Mouse (Mus musculus) limb, embryonic 10.5 days (tissue): ENCODE measurements at regions not wholly inside any gene's neighbourhood (a gene's known extent, or its start where the extent isn't known, plus 50 kb on each side); places are given as distances from the start of the nearest gene placed in this dataset.

ENCODE experiments used
- DNase-seq: peaks from one replicate; pipeline ENCODE4 v3.0.0-alpha.2; 2017; ENCODE audit warnings: low spot score
- H3K27ac ChIP-seq: fragments of 300-500 bp; sonication (generic); 2 replicates; pipeline ENCODE4 v1.5.1; 2016; ENCODE audit warnings: mild to moderate bottlenecking
- H3K27me3 ChIP-seq: fragments of 300-500 bp; sonication (generic); 2 replicates; pipeline ENCODE4 v1.6.1; 2016; ENCODE audit warnings: low read depth, mild to moderate bottlenecking; ENCODE audit not compliant: poor library complexity, severe bottlenecking
- H3K36me3 ChIP-seq: fragments of 300-500 bp; sonication (generic); 2 replicates; pipeline ENCODE4 v1.6.1; 2016; ENCODE audit warnings: mild to moderate bottlenecking, moderate library complexity
- H3K4me1 ChIP-seq: fragments of 300-500 bp; sonication (generic); 2 replicates; pipeline ENCODE4 v1.6.1; 2016
- H3K4me3 ChIP-seq: fragments of 300-500 bp; sonication (generic); 2 replicates; pipeline ENCODE4 v1.5.1; 2016; ENCODE audit warnings: mild to moderate bottlenecking, moderate library complexity
- H3K9me3 ChIP-seq: fragments of 300-500 bp; sonication (generic); replicated peaks from 2 replicates; pipeline ENCODE4 v1.6.1; 2016; ENCODE audit warnings: mild to moderate bottlenecking
- WGBS: fragments of 180-500 bp; shearing (Covaris S2); methylation state at CpG from one replicate; pipeline ENCODE4 v1.1.7; 2016; 5-methylcytosine and 5-hydroxymethylcytosine counted together

GRCm38 (mm10) chr15:67414371-67414930 is 913.7 kb upstream of the Lrrc6 start:
- peaks cover 3% of the 10 kb centered on the region; the same call in 1 of the 2 replicates for H3K4me1 ChIP-seq
- H3K9me3 ChIP-seq = no peaks in the 10 kb centered on the region
- H3K4me3 ChIP-seq = no peak overlapping the region
- no peak overlapping the region for H3K27ac ChIP-seq
- DNase-seq = no peak
- 85% methylated on average over 3 of the region's 3 CpGs for WGBS
- no peaks in the 10 kb centered on the region for H3K27me3 ChIP-seq
- H3K36me3 ChIP-seq = no peaks in the 10 kb centered on the region

- Histone ChIP-seq H3K27ac (no peak overlapping the region), H3K4me3 (no peak overlapping the region), H3K27me3 (no peaks in the 10 kb centered on the region), H3K36me3 (no peaks in the 10 kb centered on the region), H3K9me3 (no peaks in the 10 kb centered on the region), H3K4me1 (peaks cover 6% of the 10 kb centered on the region; the same call in 1 of the 2 replicates)
- no peak for DNase-seq
- 90% methylated on average over 3 of the region's 3 CpGs for WGBS
Measured at GRCm38 (mm10) chr15:67413581-67413980, 912.9 kb upstream of the Lrrc6 start.

DNA sequence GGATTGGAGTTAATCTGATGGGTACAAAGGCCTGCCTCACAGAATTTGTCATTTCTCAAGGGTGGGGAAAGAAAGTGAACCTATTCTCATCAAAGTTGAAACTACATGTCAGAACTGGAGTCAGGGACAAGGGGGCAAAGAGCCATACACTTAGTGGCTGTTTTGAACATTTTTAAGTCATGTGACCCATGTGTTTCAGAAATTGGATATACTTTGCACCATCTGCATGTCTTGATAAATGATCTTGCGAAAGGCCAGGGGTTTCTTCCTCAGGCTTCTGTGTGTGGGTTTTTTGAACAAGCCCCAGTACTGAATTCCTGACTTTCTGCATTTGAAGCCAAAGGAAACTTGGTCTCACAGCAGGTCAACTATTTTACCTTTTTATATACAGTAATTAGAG is 911.7 kb upstream of the Lrrc6 start:
- 89% methylated on average over 1 of the region's 1 CpGs for WGBS
- Histone ChIP-seq H3K9me3 (no peaks in the 10 kb centered on the region), H3K36me3 (no peaks in the 10 kb centered on the region), H3K4me1 (peaks cover 6% of the 10 kb centered on the region; the same call in 1 of the 2 replicates), H3K27me3 (no peaks in the 10 kb centered on the region), H3K4me3 (no peak overlapping the region), H3K27ac (no peak overlapping the region)
- no peak for DNase-seq

GRCm38 (mm10) chr15:67411657-67412056 is 910.9 kb upstream of the Lrrc6 start:
- H3K27ac ChIP-seq = no peak overlapping the region
- DNase-seq = no peak
- H3K36me3 ChIP-seq = no peaks in the 10 kb centered on the region
- no peaks in the 10 kb centered on the region for H3K9me3 ChIP-seq
- 86% methylated on average over 2 of the region's 2 CpGs for WGBS
- peaks cover 6% of the 10 kb centered on the region; the same call in 1 of the 2 replicates for H3K4me1 ChIP-seq
- no peaks in the 10 kb centered on the region for H3K27me3 ChIP-seq
- no peak overlapping the region for H3K4me3 ChIP-seq

- H3K4me3 ChIP-seq = no peak overlapping the region
- no peaks in the 10 kb centered on the region for H3K9me3 ChIP-seq
- no peaks in the 10 kb centered on the region for H3K27me3 ChIP-seq
- peaks cover 6% of the 10 kb centered on the region; the same call in 1 of the 2 replicates for H3K4me1 ChIP-seq
- DNase-seq = no peak
- 78% methylated on average over 1 of the region's 1 CpGs for WGBS
- no peak overlapping the region for H3K27ac ChIP-seq
- no peaks in the 10 kb centered on the region for H3K36me3 ChIP-seq
Measured at GRCm38 (mm10) chr15:67410012-67410411, 909.3 kb upstream of the Lrrc6 start.

GRCm38 (mm10) chr15:67408871-67409559 is 908.3 kb upstream of the Lrrc6 start:
- Histone ChIP-seq H3K36me3 (no peaks in the 10 kb centered on the region), H3K27ac (no peak overlapping the region), H3K27me3 (no peaks in the 10 kb centered on the region), H3K4me3 (no peak overlapping the region), H3K4me1 (peaks cover 6% of the 10 kb centered on the region; the same call in 1 of the 2 replicates), H3K9me3 (no peaks in the 10 kb centered on the region)
- WGBS = 79% methylated on average over 9 of the region's 9 CpGs
- no peak for DNase-seq

DNA sequence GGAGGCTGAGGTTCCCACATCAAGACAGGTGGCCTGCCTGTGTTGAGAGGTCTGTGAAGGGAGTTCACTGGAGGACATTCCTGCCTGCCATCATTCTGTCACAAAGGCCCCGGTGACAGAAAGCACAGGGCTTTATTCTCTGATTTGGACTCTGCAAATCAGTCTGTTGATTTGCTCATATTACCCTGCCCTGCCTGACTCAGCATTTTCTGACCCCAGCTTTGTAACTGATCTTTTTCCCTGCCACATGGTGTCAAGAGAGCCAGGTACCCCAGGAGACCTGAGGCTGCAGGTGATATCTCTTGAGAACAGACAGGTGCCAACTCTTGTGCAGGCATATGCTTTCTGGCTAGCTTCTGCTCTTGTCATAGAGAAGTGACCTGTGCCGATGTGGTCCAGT is 906.5 kb upstream of the Lrrc6 start:
- Histone ChIP-seq H3K4me1 (peaks cover 6% of the 10 kb centered on the region; the same call in 1 of the 2 replicates), H3K27me3 (no peaks in the 10 kb centered on the region), H3K4me3 (no peak overlapping the region), H3K9me3 (no peaks in the 10 kb centered on the region), H3K36me3 (no peaks in the 10 kb centered on the region), H3K27ac (no peak overlapping the region)
- no peak for DNase-seq
- WGBS = 83% methylated on average over 2 of the region's 2 CpGs

DNA sequence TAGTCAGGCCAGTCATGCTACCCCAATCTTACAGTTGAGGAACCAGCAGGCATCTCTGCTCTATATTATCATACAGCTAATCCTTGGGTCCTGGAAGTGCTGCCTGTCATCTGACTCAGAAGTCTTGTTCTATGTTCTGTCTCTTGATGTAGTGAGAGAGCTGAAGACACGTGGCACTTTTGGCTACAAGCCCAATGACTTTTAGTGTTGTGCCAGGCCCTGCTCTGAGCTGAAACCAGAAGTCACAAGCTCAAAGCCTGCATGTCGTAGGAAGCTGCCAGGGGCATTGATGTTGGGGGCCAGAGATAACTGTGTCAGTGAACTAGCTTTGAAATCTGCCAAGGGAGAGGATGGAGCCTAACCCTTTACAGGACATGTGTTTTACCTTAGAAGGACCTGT is 904.8 kb upstream of the Lrrc6 start:
- Histone ChIP-seq H3K36me3 (no peaks in the 10 kb centered on the region), H3K4me3 (no peak overlapping the region), H3K27me3 (no peaks in the 10 kb centered on the region), H3K27ac (no peak overlapping the region), H3K4me1 (peaks cover 6% of the 10 kb centered on the region; the same call in 1 of the 2 replicates), H3K9me3 (no peaks in the 10 kb centered on the region)
- DNase-seq = no peak
- WGBS = 73% methylated on average over 2 of the region's 2 CpGs

DNA sequence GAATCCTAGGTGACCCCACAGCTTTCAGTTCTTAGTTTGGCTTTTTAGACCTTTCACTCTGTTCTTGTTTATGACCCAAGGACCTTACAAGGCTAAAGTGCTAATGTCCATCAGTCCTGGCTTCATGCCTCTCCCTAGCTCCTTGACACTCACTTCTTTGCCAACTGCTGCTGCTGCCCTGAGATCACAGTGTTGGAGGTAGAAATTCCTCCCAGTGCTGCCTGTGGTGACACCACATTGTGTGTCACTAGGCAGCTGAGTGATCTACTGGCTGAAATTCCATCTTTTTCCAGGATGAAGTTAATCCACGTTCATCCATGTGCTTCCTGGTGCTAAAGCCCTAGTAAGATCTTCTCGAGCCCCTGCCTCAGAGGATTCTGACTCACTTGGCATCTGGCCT is 904.3 kb upstream of the Lrrc6 start:
- Histone ChIP-seq H3K36me3 (no peaks in the 10 kb centered on the region), H3K4me1 (peaks cover 6% of the 10 kb centered on the region; the same call in 1 of the 2 replicates), H3K4me3 (no peak overlapping the region), H3K27ac (no peak overlapping the region), H3K9me3 (no peaks in the 10 kb centered on the region), H3K27me3 (no peaks in the 10 kb centered on the region)
- WGBS = 94% methylated on average over 2 of the region's 2 CpGs
- no peak for DNase-seq

- DNase-seq = no peak
- no peaks in the 10 kb centered on the region for H3K9me3 ChIP-seq
- no peak overlapping the region for H3K27ac ChIP-seq
- H3K27me3 ChIP-seq = no peaks in the 10 kb centered on the region
- no peaks in the 10 kb centered on the region for H3K4me1 ChIP-seq
- H3K36me3 ChIP-seq = no peaks in the 10 kb centered on the region
- no peak overlapping the region for H3K4me3 ChIP-seq
Measured at GRCm38 (mm10) chr15:67402310-67402709, 901.6 kb upstream of the Lrrc6 start.

GRCm38 (mm10) chr15:67397269-67397668 is 896.6 kb upstream of the Lrrc6 start:
- Histone ChIP-seq H3K4me1 (no peaks in the 10 kb centered on the region), H3K36me3 (no peaks in the 10 kb centered on the region), H3K27ac (no peak overlapping the region), H3K9me3 (no peaks in the 10 kb centered on the region), H3K4me3 (no peak overlapping the region), H3K27me3 (no peaks in the 10 kb centered on the region)
- no peak for DNase-seq
- 86% methylated on average over 5 of the region's 5 CpGs for WGBS

GRCm38 (mm10) chr15:67395114-67395513 is 894.4 kb upstream of the Lrrc6 start:
- H3K4me3 ChIP-seq = no peak overlapping the region
- no peaks in the 10 kb centered on the region for H3K9me3 ChIP-seq
- H3K4me1 ChIP-seq = no peaks in the 10 kb centered on the region
- H3K36me3 ChIP-seq = no peaks in the 10 kb centered on the region
- no peak for DNase-seq
- no peaks in the 10 kb centered on the region for H3K27me3 ChIP-seq
- H3K27ac ChIP-seq = no peak overlapping the region
- WGBS = 89% methylated on average over 1 of the region's 1 CpGs

DNA sequence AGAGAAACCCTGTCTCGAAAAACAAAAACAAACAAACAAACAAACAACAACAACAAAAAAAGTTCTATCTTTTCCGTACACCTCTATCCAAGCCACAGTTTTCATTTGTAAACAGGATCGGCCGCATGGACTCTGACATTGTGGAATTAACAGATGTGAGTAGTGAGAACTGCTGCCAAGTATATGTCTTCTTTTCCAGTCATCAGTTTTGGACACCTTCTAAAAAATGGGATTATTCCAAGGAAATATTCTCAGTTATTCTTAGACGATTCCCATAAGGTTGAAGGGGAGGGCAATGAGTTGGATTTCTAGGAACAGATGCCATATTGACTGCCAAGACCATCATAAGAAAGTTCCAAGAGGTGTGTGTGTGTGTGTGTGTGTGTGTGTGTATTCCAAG is 891.2 kb upstream of the Lrrc6 start:
- no peaks in the 10 kb centered on the region for H3K4me1 ChIP-seq
- no peaks in the 10 kb centered on the region for H3K27me3 ChIP-seq
- H3K27ac ChIP-seq = no peak overlapping the region
- WGBS = 92% methylated on average over 5 of the region's 5 CpGs
- H3K9me3 ChIP-seq = no peaks in the 10 kb centered on the region
- H3K4me3 ChIP-seq = no peak overlapping the region
- no peak for DNase-seq
- no peaks in the 10 kb centered on the region for H3K36me3 ChIP-seq
